Mouse (Mus musculus) liver, postnatal 0 days (tissue): ENCODE measurements at regions not wholly inside any gene's neighbourhood (a gene's known extent, or its start where the extent isn't known, plus 50 kb on each side); places are given as distances from the start of the nearest gene placed in this dataset.

Experiments
- ATAC-seq: fragments of 200-750 bp; cut with Nextera tagmentation; 2 replicates; pipeline ENCODE4 v1.8.0; 2017; ENCODE audit warnings: mild to moderate bottlenecking, moderate library complexity
- DNase-seq: peaks from one replicate; pipeline ENCODE4 v3.0.0-alpha.2; 2016
- H3K27ac ChIP-seq: fragments of 300-500 bp; sonication (generic); 2 replicates; pipeline ENCODE4 v1.5.1; 2014; ENCODE audit warnings: antibody characterized with exemption, moderate library complexity, mild to moderate bottlenecking, low read depth
- H3K27me3 ChIP-seq: fragments of 300-500 bp; sonication (generic); 2 replicates; pipeline ENCODE4 v1.6.1; 2014; ENCODE audit warnings: low read length, control low read depth, mixed read lengths; ENCODE audit not compliant: insufficient read depth
- H3K36me3 ChIP-seq: fragments of 300-500 bp; sonication (generic); replicated peaks from 2 replicates; pipeline ENCODE4 v1.6.1; 2014; ENCODE audit warnings: mild to moderate bottlenecking, control low read depth, low read length, moderate library complexity, mixed read lengths; ENCODE audit not compliant: insufficient read depth
- H3K4me1 ChIP-seq: fragments of 300-500 bp; sonication (generic); 2 replicates; pipeline ENCODE4 v1.6.1; 2014; ENCODE audit warnings: antibody characterized with exemption, mild to moderate bottlenecking, control low read depth; ENCODE audit not compliant: insufficient read depth
- H3K4me2 ChIP-seq: fragments of 300-500 bp; sonication (generic); 2 replicates; pipeline ENCODE4 v1.6.1; 2014; ENCODE audit warnings: low read depth, mild to moderate bottlenecking, low read length, moderate library complexity, mixed read lengths
- H3K4me3 ChIP-seq: fragments of 300-500 bp; sonication (generic); 2 replicates; pipeline ENCODE4 v1.5.1; 2014; ENCODE audit warnings: low read depth, low read length
- H3K9ac ChIP-seq: fragments of 300-500 bp; sonication (generic); replicated peaks from 2 replicates; pipeline ENCODE4 v1.6.1; 2014; ENCODE audit warnings: mild to moderate bottlenecking, moderate library complexity
- H3K9me3 ChIP-seq: fragments of 300-500 bp; sonication (generic); 2 replicates; pipeline ENCODE4 v1.6.1; 2016; ENCODE audit warnings: mild to moderate bottlenecking, control low read depth, low read length, mixed read lengths
- CTCF ChIP-seq: sonication (generic); IDR thresholded peaks from 2 replicates; pipeline ENCODE4 v1.5.1; 2016; ENCODE audit warnings: antibody characterized with exemption, low read depth
- EP300 ChIP-seq: IDR thresholded peaks from 2 replicates; pipeline ENCODE4 v1.6.1; 2016; ENCODE audit warnings: antibody characterized with exemption, low read depth, mild to moderate bottlenecking
- WGBS: fragments of 180-500 bp; shearing (Covaris S2); extraction: QIAGEN DNeasy Blood & Tissue Kit; methylation state at CpG from one replicate; pipeline ENCODE4 v1.1.7; 2014; ENCODE audit not compliant: insufficient replicate concordance; 5-methylcytosine and 5-hydroxymethylcytosine counted together

DNA sequence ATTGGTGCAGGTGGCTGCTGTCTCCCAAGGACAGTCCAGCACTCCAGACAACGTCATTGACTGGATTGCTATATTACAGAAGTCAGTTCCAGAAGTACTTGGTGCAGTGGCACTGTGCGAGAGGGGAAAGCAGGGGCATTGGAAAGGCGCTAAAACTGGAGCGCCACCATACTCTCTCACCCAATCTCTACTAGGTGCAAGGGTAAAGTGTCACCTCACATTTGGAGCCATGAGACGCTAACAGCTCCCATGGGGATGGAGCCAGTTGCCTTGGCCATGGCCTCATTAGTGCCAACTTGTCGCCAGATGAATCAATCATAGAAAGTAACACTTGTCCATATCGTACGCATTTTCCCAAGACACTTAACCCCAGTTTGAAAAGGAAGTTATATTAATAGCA, 1617.2 kb upstream of the Gulo start:
- Histone ChIP-seq H3K9me3 (no peaks in the 10 kb centered on the region), H3K27me3 (no peaks in the 10 kb centered on the region), H3K4me1 (no peaks in the 10 kb centered on the region), H3K36me3 (no peaks in the 10 kb centered on the region), H3K4me2 (no peak overlapping the region), H3K9ac (no peak overlapping the region), H3K4me3 (no peak overlapping the region), H3K27ac (no peak overlapping the region)
- TF ChIP-seq CTCF (no peak), EP300 (no peak)
- DNase-seq = no peak
- ATAC-seq = no peak
- WGBS = 86% methylated on average over 8 of the region's 8 CpGs

DNA sequence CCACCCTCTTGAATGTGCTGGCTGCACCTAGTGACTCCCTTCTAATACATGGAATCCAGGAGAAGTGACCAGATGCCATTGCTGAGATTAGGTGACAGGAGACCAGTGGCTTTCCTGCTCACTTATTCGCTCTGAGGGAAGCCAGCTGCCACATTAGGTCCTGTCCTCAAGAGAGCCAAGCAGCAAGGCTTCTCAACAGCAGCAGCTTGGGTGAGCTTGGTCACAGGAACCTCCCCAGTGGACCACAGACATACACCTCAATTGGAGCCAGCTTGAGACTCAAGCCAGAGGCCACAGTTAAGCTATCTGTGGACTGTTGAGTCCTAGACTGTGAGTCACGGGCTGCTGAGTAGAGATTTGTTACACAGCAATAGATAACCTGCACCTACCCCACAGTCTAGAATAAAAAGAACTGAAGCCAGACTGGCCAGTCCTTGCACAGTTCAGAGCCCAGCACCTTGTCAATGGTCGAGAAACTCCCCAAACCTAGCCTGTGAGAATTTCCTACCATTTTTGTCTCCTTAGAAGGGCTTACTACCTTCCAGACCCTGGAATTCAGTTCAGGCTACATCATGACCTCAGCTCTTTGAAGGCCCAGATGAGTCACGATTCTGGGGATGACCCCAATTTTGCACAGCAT, 1615.0 kb upstream of the Gulo start:
- WGBS = 54% methylated on average over 4 of the region's 4 CpGs
- TF ChIP-seq EP300 (no peak), CTCF (no peak)
- H3K9ac ChIP-seq = no peak overlapping the region
- H3K4me3 ChIP-seq = no peak overlapping the region
- no peaks in the 10 kb centered on the region for H3K27me3 ChIP-seq
- H3K9me3 ChIP-seq = no peaks in the 10 kb centered on the region
- ATAC-seq (no peak), DNase-seq (no peak)
- H3K4me2 ChIP-seq = no peak overlapping the region
- H3K27ac ChIP-seq = no peak overlapping the region
- no peaks in the 10 kb centered on the region for H3K4me1 ChIP-seq
- H3K36me3 ChIP-seq = no peaks in the 10 kb centered on the region

DNA sequence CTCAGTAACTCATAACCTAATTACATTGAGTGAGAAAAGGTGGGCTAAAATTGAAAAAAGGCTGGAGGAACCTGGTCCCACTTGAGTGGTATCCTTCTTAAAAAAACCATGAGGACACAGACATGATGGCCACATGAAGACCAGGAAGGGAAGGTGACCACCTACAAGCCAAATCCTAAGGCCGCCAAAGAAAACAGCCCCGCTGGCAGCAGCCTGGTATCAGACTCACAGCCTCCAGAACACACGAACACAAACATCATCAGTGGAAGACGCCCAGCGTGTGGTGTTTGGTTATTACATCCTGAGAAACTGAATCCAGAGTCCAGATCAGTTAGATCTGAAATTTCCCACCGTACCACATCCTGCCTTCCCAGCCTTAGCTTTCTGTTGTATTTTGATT, 1613.9 kb upstream of the Gulo start:
- Histone ChIP-seq H3K9me3 (no peaks in the 10 kb centered on the region), H3K36me3 (no peaks in the 10 kb centered on the region), H3K4me2 (no peak overlapping the region), H3K27ac (no peak overlapping the region), H3K27me3 (no peaks in the 10 kb centered on the region), H3K4me3 (no peak overlapping the region), H3K4me1 (no peaks in the 10 kb centered on the region), H3K9ac (no peak overlapping the region)
- WGBS = 82% methylated on average over 6 of the region's 6 CpGs
- ATAC-seq (no peak), DNase-seq (no peak)
- TF ChIP-seq CTCF = no peak
- TF ChIP-seq EP300 = no peak

DNA sequence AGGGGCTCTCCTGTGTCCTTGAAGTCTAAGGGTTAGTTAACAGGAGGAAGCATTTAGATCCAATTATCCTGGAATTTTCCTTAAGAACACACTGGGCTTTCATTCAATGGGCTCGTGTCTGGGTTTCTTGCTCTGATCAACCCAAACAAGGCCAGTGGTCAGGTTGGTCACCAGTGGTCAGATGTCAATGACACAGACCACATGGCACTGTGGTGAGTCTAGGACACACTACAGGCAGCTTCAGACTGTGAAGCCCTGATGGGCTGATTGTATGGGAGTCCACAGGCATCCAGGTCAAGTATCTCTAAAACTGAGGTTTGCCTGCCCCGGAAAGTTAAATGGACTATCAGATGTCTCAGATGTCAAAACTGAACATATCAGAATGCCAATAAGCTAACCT, 1612.5 kb upstream of the Gulo start:
- Histone ChIP-seq H3K9me3 (no peaks in the 10 kb centered on the region), H3K4me2 (no peak overlapping the region), H3K4me1 (no peaks in the 10 kb centered on the region), H3K9ac (no peak overlapping the region), H3K4me3 (no peak overlapping the region), H3K27me3 (no peaks in the 10 kb centered on the region), H3K36me3 (no peaks in the 10 kb centered on the region), H3K27ac (no peak overlapping the region)
- 60% methylated on average over 2 of the region's 2 CpGs for WGBS
- DNase-seq = no peak
- no peak for TF ChIP-seq CTCF
- no peak for TF ChIP-seq EP300
- ATAC-seq = no peak

GRCm38 (mm10) chr14:67620854-67621476, 1612.0 kb upstream of the Gulo start:
- Histone ChIP-seq H3K27me3 (no peaks in the 10 kb centered on the region), H3K4me3 (no peak overlapping the region), H3K9ac (no peak overlapping the region), H3K4me1 (no peaks in the 10 kb centered on the region), H3K36me3 (no peaks in the 10 kb centered on the region), H3K4me2 (no peak overlapping the region), H3K9me3 (no peaks in the 10 kb centered on the region), H3K27ac (no peak overlapping the region)
- 19% methylated on average over 4 of the region's 4 CpGs for WGBS
- TF ChIP-seq CTCF (peak; percentile 70), EP300 (no peak)
- DNase-seq (peak; percentile 24), ATAC-seq (no peak)

DNA sequence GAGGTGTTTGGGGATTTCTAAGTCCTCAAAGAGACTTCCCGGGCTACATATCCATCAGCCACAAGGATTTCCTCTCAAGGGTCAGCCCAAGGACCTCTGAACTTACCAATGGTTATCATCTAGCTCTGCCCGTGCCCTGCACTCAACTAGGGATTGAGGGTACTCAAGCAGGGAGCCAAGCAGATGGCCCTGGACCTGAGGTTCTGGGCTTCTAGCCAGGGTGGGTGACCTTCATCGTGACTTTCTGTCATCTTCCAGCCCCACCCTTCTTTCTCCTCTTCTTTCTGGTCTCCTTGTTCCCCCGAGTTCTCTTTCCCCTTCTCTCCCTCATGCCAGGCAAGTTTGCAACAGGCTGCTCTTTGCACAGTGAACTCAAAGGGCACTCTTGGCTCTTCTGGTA, 1610.6 kb upstream of the Gulo start:
- H3K36me3 ChIP-seq = no peaks in the 10 kb centered on the region
- DNase-seq (no peak), ATAC-seq (no peak)
- no peak overlapping the region for H3K9ac ChIP-seq
- no peak overlapping the region for H3K4me2 ChIP-seq
- WGBS = 59% methylated on average over 4 of the region's 4 CpGs
- TF ChIP-seq EP300 (no peak), CTCF (no peak)
- H3K27ac ChIP-seq = no peak overlapping the region
- no peak overlapping the region for H3K4me3 ChIP-seq
- no peaks in the 10 kb centered on the region for H3K27me3 ChIP-seq
- H3K9me3 ChIP-seq = no peaks in the 10 kb centered on the region
- no peaks in the 10 kb centered on the region for H3K4me1 ChIP-seq
